Mouse (Mus musculus) G1E (cell line): Measurements from ENCODE around the gene Gm28038. TPM values are rescaled to one million over a fixed set of nuclear protein-coding genes. Genes with fewer than 3 reads are reported as not detected.

Source experiments
- ATAC-seq: 2 replicates; pipeline ENCODE4 v1.8.0; 2016; ENCODE audit warnings: mild to moderate bottlenecking; ENCODE audit not compliant: insufficient number of reproducible peaks, poor library complexity, low FRiP score, severe bottlenecking; ENCODE audit errors: extremely low read depth
- DNase-seq: peaks from one replicate; pipeline ENCODE4 v3.0.0; 2012; ENCODE audit warnings: low spot score
- H3K27me3 ChIP-seq: 2 replicates; pipeline ENCODE4 v1.6.1; 2012; ENCODE audit warnings: mild to moderate bottlenecking, low read length, inconsistent platforms; ENCODE audit not compliant: insufficient read depth
- H3K36me3 ChIP-seq: replicated peaks from 2 replicates; pipeline ENCODE3; 2012; ENCODE audit warnings: mild to moderate bottlenecking, inconsistent platforms
- H3K4me1 ChIP-seq: 2 replicates; pipeline ENCODE4 v1.6.1; 2012; ENCODE audit warnings: low read depth, low read length, inconsistent platforms, mixed read lengths; ENCODE audit not compliant: insufficient read depth
- H3K4me3 ChIP-seq: 2 replicates; pipeline ENCODE4 v1.5.1; 2012; ENCODE audit warnings: low read depth, mild to moderate bottlenecking, inconsistent platforms, low read length, moderate library complexity, mixed read lengths
- H3K9me3 ChIP-seq: replicated peaks from 2 replicates; pipeline ENCODE4 v1.6.1; 2012; ENCODE audit warnings: inconsistent platforms
- CTCF ChIP-seq: IDR thresholded peaks from 2 replicates; pipeline ENCODE4 v1.5.1; 2012; ENCODE audit warnings: low read depth, low read length, inconsistent platforms, mixed read lengths
- GATA1 ChIP-seq: IDR thresholded peaks from 2 replicates; pipeline ENCODE4 v1.6.1; 2012; ENCODE audit warnings: borderline replicate concordance, low read length, inconsistent platforms, mixed read lengths
- GATA2 ChIP-seq: IDR thresholded peaks from 2 replicates; pipeline ENCODE4 v1.6.1; 2012; ENCODE audit warnings: low read depth, low read length, inconsistent platforms, borderline replicate concordance
- POLR2AphosphoS5 ChIP-seq: IDR thresholded peaks from 2 replicates; pipeline ENCODE4 v1.6.1; 2012; ENCODE audit warnings: low read depth, low read length, inconsistent platforms; ENCODE audit not compliant: insufficient replicate concordance
- TAL1 ChIP-seq: conservative IDR thresholded peaks from 2 replicates; pipeline ENCODE4 v1.6.1; 2012; ENCODE audit warnings: low read depth, low read length, inconsistent platforms, mixed read lengths
- polyA plus RNA-seq: library from polyadenylated mRNA; stranded (reverse); fragments of >175 nt; gene quantifications from 2 replicates; pipeline ENCODE4 v1.2.3, GENCODE M21; 2012
- total RNA-seq, 2 experiments: library from RNA; stranded (forward) in 1 of 2; stranded (reverse) in 1 of 2; fragments of 200-1000 nt in 1 of 2; fragments of >200 nt in 1 of 2; fragmentation: Nextera tagmentation in 1 of 2; gene quantifications; 2 replicates each; pipeline ENCODE4 v1.2.3; 2014 to 2017

The Gm28038 gene
- total and polyA plus RNA-seq, 3 experiments, result not detected

DNA sequence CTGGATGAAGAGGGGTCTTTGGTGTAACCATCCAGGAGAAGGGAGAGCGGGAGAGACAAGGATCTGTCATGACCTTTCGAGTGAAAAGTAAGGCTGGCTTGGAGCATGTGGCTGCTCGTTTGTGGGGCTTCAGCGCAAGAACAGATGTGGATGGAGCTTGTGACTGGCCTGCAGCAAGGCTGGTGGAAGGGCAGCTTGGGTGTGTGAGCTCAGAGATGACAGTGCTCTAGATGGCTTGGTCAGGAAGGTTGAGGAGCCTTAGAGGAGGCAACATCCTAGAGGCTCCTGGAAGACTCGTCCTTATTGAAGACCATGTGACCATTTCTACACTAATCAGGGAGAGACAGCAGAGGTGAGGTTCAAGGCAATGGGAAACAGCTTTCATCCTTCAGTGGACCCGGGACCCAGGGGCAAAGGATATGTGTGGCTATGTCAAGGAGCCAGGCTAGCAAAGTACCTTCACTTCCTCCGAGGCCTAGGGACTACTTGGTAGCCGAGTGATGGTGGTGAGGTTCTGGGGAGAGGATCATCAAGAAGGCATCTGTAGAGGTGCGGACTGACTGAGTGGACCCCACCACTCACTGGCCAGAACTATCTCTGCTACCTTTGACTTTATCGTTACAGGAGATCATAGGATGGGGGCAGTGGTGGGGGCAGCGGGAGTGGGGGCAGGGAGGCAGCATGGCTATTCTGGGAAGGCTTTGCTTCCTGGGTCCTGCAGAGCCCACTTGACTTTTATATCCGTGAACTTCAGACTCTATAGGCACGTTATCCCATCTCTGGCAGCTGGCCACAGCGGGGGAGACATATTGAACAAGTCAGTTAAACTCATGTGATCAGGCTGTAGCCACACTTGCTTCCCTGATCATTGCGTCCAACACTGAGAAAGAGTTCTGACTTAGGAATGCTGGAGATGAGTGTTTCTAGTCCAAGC lies 21.4 kb upstream of the Gm28038 start:
- DNase-seq (no peak), ATAC-seq (no peak)

DNA sequence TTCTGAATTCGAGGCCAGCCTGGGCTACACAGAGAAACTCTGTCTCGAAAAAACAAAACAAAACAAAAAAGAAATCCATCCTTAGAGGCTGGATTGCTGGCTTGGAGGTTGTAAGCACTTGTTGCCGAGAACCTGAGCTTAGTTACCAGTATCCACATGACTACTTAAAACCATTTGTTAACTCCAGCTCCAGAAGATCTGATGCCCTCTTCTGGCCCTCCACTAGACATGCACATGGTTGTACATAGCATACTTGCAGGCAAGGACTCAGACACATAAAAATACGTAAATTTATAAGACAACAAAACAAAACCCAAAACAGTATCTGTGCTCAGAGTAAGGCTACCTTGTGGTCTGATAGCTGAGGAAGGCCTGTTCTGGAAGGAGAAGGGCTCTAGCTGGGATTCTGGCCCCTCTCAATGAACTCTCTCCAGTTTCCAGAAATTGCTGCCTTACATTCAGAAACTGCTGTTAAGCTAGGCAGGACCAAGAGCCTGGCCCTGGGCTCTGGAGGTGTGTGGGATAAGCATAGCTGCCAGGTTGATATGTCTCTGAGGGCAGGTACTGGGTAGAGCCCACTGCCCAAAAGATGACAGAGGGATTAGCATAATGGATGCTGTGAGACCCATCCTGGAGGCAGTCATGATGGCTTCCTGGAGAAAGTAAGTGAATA lies 19.6 kb upstream of the Gm28038 start:
- TF ChIP-seq CTCF, result no peak
- no peak for TF ChIP-seq GATA1
- TF ChIP-seq TAL1, result no peak
- TF ChIP-seq POLR2AphosphoS5, result no peak
- no peak for TF ChIP-seq GATA2
- peaks cover 95% of the 10 kb centered on the region for H3K36me3 ChIP-seq
- H3K4me3 ChIP-seq, result no peak overlapping the region
- H3K27me3 ChIP-seq, result no peaks in the 10 kb centered on the region
- ATAC-seq, result no peak
- no peak for DNase-seq
- peaks cover 62% of the 10 kb centered on the region for H3K4me1 ChIP-seq
- no peaks in the 10 kb centered on the region for H3K9me3 ChIP-seq

More for the DNA sequence above, 21.4 kb upstream of the Gm28038 start:
- TF ChIP-seq POLR2AphosphoS5, result no peak
- TF ChIP-seq GATA1, result no peak
- no peak for TF ChIP-seq TAL1
- TF ChIP-seq GATA2, result no peak
- TF ChIP-seq CTCF, result no peak
- H3K9me3 ChIP-seq, result no peaks in the 10 kb centered on the region
- H3K4me1 ChIP-seq, result peaks cover 44% of the 10 kb centered on the region
- no peaks in the 10 kb centered on the region for H3K27me3 ChIP-seq
- no peak overlapping the region for H3K4me3 ChIP-seq
- peaks cover 99% of the 10 kb centered on the region for H3K36me3 ChIP-seq

DNA sequence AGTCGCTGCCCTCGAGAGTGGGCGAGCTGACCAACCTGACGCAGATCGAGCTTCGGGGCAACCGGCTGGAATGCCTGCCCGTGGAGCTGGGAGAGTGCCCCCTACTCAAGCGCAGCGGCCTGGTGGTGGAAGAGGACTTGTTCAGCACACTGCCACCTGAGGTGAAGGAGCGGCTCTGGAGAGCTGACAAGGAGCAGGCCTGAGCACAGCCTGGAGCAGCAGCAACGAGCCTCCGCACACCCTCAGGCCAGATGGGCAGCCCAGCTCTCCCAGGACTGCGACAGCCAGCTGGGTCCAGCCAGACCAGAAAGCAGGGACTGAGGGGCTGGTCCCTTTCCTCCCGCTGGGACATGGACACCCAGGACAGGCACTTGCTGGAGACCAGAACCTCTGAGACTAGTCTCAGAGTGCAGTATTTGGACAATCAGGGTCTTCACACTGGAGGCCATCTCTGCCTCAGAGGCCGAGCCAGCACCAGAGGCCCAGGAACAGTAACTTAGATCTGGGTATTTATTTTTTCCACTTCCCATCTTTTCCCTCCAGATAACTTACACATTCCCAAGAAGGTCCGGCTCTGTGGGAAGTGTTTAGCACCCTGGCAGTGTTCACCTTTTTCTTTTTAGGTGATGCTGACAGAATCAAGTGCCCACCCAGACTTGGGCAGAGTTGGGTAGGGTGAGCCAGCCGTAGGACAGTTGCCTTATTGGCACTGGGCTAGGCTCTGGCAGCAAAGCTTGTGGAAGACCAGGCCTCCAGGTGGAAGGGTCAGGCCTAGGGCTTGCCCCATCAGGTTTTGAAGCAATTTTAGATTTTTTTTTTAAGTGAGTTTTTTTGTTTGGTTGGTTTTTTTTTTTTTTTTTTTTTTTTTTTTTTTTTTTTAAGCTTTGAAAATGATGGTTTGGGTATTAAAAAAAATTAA lies 18.7 kb upstream of the Gm28038 start:
- Histone ChIP-seq H3K36me3 (peaks cover 85% of the 10 kb centered on the region), H3K9me3 (no peaks in the 10 kb centered on the region), H3K4me1 (peaks cover 68% of the 10 kb centered on the region), H3K27me3 (no peaks in the 10 kb centered on the region), H3K4me3 (no peak overlapping the region)
- ATAC-seq (no peak), DNase-seq (no peak)
- TF ChIP-seq CTCF (no peak), GATA2 (no peak), TAL1 (no peak), POLR2AphosphoS5 (no peak), GATA1 (no peak)

DNA sequence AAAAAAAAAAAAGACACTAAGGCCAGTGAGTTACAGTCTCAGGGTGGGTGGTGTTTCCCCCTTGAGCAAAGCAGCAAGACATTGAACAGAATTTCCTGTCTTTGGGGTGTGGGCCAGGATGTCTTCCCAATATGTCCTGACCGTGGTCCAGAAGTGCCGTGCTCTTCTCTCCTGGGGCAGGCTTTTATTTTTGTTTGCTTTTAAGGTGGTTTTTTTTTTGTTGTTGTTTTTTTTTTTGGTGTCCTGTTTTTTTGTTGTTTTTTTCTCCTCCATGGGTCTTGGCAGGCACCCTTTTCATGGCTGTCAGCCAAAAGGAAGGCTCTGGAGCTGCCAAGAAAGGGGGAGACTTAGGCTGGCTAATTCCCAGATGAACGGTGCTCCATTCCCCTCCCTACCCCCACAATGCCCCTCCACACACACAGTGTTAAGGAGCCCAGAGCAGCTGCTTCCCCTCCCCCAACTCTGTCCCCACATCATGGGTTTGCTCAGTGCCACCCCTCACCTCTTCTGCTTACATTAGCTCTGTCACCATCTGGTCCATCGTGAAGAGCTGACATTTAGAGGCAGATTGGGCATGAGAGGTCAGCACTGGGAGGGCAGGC lies 17.9 kb upstream of the Gm28038 start:
- no peak for DNase-seq
- H3K36me3 ChIP-seq, result peaks cover 78% of the 10 kb centered on the region
- ATAC-seq, result no peak
- H3K27me3 ChIP-seq, result no peaks in the 10 kb centered on the region
- TF ChIP-seq CTCF (no peak), GATA1 (no peak), POLR2AphosphoS5 (no peak), TAL1 (no peak), GATA2 (no peak)
- no peaks in the 10 kb centered on the region for H3K9me3 ChIP-seq
- H3K4me1 ChIP-seq, result peaks cover 67% of the 10 kb centered on the region
- H3K4me3 ChIP-seq, result no peak overlapping the region

DNA sequence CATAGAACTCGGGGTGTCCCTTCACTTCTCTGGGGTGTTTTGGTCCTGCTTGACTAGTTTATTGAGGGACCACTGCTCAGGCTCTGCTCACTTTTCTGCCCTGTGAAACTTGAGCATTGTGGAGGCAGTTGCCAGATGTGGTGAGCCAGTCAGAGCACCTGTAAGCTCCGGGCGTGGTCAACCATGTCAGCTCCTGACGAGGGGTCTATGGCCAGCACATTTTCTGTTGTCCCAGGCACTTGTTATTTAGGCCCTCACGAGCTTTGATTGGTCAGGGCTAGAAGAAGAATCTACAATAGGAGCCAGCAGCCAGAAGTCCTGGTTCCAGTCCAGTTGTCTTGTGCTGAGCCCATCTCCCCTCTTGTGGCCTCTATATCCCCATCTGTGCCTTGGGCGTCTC lies 17.0 kb upstream of the Gm28038 start:
- ATAC-seq (no peak), DNase-seq (no peak)
- Histone ChIP-seq H3K9me3 (no peaks in the 10 kb centered on the region), H3K36me3 (peaks cover 69% of the 10 kb centered on the region), H3K4me3 (no peak overlapping the region), H3K27me3 (no peaks in the 10 kb centered on the region), H3K4me1 (peaks cover 66% of the 10 kb centered on the region)
- no peak for TF ChIP-seq TAL1
